Mouse (Mus musculus): ENCODE measurements around the gene Ccnd3.

GRCm38 (mm10) chr17:47622912-47623554, 118.2 kb downstream of the Ccnd3 start:
- TF ChIP-seq CTCF (IDR thresholded peaks at IDR 0.05; ENCODE audit: low read depth, low read length) (no peak), POLR2A (IDR thresholded peaks at IDR 0.05; ENCODE audit: borderline replicate concordance, low read depth, low read length) (no peak)
